Mouse (Mus musculus): ENCODE data around the gene Setd7.
A peak's percentile ranks its signal among the peaks of the same experiment; 100 is the strongest.

Gene Setd7

GRCm38 (mm10) chr3:51559594-51560450, 857 bp downstream of the Setd7 start:
- peak; percentile 64 to 79 for DNase-seq (ENCODE audit: low spot score in 2 of 2)

GRCm38 (mm10) chr3:51555583-51555982, 5.1 kb downstream of the Setd7 start:
- DNase-seq (ENCODE audit: low spot score in 2 of 2): no peak

- no peak for DNase-seq (ENCODE audit: low spot score in 2 of 2)
These were observed 5.8 kb downstream of the Setd7 start for GRCm38 (mm10) chr3:51554836-51555235.

- DNase-seq (ENCODE audit: low spot score in 2 of 2): no peak
These were observed 6.6 kb downstream of the Setd7 start for GRCm38 (mm10) chr3:51554067-51554466.

- peak in 1 of 2 experiments; percentile 50 for DNase-seq (ENCODE audit: low spot score in 2 of 2)
These were observed 7.2 kb downstream of the Setd7 start for GRCm38 (mm10) chr3:51553497-51553875.

GRCm38 (mm10) chr3:51552841-51553496, 7.7 kb downstream of the Setd7 start:
- DNase-seq (ENCODE audit: low spot score in 2 of 2): no peak

- DNase-seq (ENCODE audit: low spot score in 2 of 2): no peak
These were observed 8.5 kb downstream of the Setd7 start for GRCm38 (mm10) chr3:51552197-51552596.

- DNase-seq (ENCODE audit: low spot score in 2 of 2): no peak
These were observed 11.6 kb downstream of the Setd7 start for GRCm38 (mm10) chr3:51548987-51549579.

GRCm38 (mm10) chr3:51547577-51547976, 13.1 kb downstream of the Setd7 start:
- DNase-seq (ENCODE audit: low spot score in 2 of 2): no peak

GRCm38 (mm10) chr3:51544442-51545128, 16.1 kb downstream of the Setd7 start:
- no peak for DNase-seq (ENCODE audit: low spot score in 2 of 2)

- no peak for DNase-seq (ENCODE audit: low spot score in 2 of 2)
These were observed 20.0 kb downstream of the Setd7 start for GRCm38 (mm10) chr3:51540659-51541058.

GRCm38 (mm10) chr3:51539567-51540408, 20.9 kb downstream of the Setd7 start:
- DNase-seq (ENCODE audit: low spot score in 2 of 2): peak; percentile 46 to 70

GRCm38 (mm10) chr3:51534013-51534412, 26.7 kb downstream of the Setd7 start:
- no peak for DNase-seq (ENCODE audit: low spot score in 2 of 2)

GRCm38 (mm10) chr3:51533573-51533972, 27.1 kb downstream of the Setd7 start:
- no peak for DNase-seq (ENCODE audit: low spot score in 2 of 2)

GRCm38 (mm10) chr3:51532282-51532620, 28.4 kb downstream of the Setd7 start:
- no peak for DNase-seq (ENCODE audit: low spot score in 2 of 2)

GRCm38 (mm10) chr3:51531473-51532281, 29.0 kb downstream of the Setd7 start:
- peak in 1 of 2 experiments; percentile 22 for DNase-seq (ENCODE audit: low spot score in 2 of 2)

GRCm38 (mm10) chr3:51526891-51527290, 33.8 kb downstream of the Setd7 start:
- no peak for DNase-seq (ENCODE audit: low spot score in 2 of 2)

GRCm38 (mm10) chr3:51525186-51525785, 35.4 kb downstream of the Setd7 start:
- DNase-seq (ENCODE audit: low spot score in 2 of 2): no peak

- DNase-seq (ENCODE audit: low spot score in 2 of 2): no peak
These were observed 39.4 kb downstream of the Setd7 start for GRCm38 (mm10) chr3:51521262-51521661.

- DNase-seq (ENCODE audit: low spot score in 2 of 2): no peak
These were observed 41.9 kb downstream of the Setd7 start for GRCm38 (mm10) chr3:51518763-51519121.

Measured in urinary bladder, adult 18-20 months (tissue).